Mouse (Mus musculus) ovary, postnatal 10 days (tissue): ENCODE data around the gene Ccdc63.

ENCODE experiments used
- DNase-seq: peaks from one replicate; pipeline ENCODE4 v3.0.0; 2022; ENCODE audit warnings: low spot score

Gene Ccdc63

DNA sequence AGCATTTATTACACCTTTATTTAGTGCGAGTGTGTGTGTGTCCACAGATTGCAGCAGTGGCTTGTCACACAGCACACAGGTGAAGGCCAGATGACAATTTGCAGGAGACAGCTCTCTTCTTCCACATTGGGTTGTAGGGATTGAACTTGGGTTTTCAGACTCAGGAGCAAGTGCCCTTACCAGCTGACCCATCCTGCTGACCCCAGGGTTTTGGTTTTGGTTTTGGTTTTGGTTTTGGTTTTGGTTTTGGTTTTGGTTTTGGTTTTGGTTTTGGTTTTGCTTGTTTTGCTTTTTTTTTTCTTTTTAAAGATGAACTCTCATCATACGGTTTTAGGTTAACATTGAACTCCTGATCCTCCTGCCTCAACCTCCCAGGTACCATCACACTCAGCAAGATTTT, 57.3 kb downstream of the Ccdc63 start:
- DNase-seq, result no peak

DNA sequence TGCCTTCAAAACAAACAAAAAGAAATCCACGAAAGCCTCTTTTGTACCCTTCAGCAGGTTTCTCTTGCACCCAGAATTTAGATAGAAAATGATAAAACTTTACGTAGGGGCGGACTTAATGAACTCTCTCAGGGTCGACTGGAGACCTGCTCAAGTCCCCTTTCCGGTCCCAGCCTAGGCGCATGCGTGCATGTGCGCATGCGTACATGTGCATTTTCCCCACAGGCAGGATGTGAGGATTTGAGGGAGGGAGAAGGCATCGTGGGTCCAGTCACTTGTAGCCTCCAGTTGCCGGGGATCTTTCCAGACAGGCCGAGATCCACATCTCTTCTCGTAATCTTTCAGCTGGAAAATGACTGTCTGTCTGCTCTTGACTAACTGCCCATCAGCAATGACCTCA, 59.2 kb downstream of the Ccdc63 start:
- DNase-seq, result no peak

DNA sequence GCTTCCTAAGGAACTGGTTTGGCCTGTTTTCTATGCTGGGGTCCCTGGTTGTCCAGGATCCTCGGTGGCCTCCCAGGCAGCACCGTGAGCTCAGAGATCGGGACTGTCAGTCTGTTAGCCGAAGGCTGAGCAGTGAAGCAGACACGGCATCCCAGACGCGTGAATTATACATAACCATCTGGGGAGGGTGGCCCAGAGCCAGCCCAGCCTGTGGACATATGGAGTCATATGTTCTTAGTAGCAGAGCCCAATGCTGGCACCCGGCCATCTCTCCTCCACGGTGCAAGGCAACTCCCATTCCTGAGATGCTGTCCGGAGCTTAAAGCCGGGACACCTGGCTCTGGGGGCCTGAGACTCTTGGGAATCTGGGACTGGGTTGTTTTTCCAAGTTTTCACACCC, 59.7 kb downstream of the Ccdc63 start:
- DNase-seq, result peak; percentile 11

DNA sequence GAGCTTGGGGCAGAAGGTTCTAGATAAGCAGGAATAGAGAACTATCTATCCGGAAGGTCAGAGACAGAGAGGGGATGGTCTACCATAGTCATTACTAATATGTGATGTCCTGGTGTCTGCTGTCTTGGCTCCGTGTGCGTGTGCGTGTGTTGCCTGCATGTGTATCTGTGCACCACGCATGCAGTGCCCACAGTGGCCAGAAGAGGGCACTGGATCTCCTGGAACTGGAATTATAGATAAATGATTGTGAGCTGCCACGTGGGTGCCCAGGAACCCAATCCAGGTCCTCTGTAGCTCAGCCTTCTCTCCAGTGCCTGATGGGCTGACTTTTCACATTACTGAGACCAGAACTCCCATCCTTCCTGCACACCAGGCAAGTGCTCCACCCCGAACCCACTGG, 60.8 kb downstream of the Ccdc63 start:
- no peak for DNase-seq

DNA sequence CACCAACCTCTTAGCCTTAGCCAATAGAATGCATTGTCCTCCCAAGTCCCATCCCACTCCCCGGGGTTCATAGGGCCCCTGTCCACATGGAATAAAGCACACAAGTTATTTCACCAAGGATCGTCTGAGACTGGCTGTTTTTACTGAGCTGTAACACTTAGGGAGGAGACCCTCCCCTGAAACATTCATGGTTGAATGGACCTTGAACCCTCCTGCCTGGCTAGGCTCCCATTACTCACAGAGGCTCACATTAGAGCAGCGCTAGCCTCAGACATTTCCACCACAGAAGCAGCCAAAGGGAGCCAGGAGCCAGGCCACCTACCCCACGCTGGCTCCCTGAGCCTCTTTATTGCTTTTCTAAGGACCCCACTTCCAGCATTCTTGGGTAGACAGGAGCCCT, 63.4 kb downstream of the Ccdc63 start:
- DNase-seq, result no peak

DNA sequence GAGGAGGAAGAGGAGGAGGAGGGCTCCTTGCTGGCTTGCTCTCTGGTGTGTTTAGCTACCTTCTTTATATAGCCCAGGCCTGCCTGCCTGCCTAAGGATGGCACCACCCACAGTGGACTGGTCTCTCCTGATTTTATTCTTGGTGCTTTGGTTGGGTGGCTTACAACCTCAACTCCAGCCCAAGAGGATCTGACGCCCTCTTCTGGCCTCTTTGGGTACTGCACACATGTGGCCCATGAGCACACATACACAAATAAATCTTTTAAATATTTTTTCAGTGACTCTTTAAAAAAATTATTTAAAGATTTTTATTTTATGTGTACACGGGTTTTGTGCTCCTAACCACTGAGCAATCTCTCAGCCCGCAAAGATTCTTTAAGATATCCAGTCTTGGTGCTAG, 64.9 kb downstream of the Ccdc63 start:
- no peak for DNase-seq

DNA sequence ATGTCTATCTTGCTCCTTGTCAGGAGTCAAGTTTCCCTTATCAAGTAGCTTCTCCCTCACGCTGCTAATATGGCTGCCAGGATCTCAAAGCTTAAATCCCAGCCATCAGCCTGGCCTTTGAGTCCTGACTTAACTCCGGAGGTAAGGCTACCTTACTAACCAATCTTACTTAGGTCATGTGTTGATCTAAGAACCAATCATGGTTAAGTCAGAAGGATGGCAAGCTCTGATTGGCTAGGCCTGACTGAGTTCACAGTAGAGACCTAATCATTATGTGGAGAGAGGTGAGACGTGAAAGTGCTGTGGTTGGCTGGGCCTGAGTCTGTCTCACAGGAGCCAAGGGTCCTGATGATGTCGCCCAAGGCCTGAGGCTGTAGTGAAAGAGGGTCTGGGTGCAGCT, 68.6 kb downstream of the Ccdc63 start:
- no peak for DNase-seq

DNA sequence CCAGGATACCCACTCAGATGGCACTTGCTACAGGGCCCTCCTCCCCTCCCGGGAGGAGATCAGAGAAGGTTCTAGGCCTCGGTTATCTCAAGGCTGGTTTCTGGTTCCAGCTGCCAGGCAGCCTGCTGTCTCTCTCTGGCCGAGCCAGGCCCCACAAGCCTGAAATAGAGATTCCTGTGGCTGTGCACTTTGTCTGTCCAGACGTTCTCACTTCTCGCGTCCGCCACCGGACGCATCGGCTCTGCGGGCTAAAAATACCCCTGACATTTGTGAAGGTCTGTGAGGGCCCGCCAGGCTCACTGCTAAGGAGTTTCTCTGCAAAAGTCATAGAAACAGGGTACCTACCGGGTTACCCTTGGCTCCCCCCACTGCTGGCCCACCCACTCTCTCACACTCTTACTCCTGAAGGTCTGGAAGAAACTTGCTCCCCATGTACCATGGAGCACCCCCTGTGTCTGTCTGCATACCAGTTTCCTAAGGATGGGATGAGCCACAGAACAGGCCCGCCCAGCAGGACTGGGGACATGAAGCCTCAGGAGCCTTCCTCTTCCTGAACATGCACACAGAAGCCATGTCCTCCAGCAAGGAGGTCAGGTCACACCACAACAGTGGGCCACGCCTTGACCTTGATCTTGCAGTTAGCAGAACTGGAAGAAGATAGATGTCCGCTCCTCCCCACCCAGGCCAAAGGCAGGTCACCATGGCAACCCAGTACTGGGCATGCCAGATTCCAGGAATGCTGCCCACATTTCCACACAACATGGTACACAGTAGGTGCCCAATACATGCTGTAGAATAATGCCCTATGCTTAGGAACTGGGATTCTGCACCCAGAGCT, 69.4 kb downstream of the Ccdc63 start:
- no peak for DNase-seq

DNA sequence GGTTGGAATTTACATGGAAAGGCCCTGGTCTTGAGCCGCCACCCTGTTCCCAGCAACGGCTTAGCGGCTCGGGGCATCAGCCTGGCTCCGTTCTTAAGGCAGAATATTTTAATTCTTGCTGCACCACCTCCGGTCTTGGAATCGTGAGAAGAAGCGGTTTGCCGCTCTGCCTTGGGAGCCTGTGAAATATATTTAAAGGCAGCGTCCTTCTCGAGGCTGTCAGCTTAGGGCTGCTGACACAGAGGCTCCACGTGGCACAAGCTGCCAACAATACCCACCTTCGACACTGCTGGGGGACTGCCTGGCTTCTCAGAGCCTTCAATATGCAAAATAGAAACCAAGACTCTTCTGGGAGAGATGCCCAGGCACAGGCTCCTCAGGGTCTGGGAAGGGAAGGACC, 72.1 kb downstream of the Ccdc63 start:
- DNase-seq, result no peak

DNA sequence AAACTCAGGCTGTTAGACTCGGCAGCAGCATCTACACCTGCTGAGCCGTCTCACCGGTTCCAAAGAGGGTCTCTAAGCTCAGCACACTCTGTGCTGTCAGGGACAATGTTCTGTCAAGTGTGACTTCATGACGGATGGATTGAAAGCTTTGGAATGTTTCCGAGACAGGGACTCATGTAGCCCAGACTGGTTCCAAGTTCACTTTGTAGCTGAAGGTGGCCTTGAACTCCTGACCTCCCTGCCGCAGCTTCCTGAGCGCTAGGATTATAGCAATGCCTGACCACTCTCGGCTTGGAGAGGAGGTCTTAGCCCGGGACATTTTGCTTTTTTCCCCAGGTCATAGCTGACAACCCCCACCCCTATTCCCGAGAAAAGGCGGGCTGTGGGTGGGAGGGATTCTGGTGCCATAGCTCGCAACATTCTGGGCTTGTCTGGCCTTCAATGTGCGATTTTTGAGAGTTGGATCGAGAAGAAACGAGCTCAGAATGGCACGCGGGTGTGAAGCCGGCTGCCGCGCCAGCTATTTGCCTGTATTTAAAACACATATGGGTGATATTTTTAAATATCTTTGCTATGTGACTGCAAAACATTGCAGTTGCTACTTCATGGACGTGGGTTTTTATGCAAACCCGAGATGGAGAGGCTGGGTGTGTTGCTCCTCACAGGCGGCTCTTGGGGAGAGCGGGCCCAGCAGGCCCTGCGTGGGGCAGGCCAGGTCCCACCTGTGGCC, 77.3 kb downstream of the Ccdc63 start:
- no peak for DNase-seq

DNA sequence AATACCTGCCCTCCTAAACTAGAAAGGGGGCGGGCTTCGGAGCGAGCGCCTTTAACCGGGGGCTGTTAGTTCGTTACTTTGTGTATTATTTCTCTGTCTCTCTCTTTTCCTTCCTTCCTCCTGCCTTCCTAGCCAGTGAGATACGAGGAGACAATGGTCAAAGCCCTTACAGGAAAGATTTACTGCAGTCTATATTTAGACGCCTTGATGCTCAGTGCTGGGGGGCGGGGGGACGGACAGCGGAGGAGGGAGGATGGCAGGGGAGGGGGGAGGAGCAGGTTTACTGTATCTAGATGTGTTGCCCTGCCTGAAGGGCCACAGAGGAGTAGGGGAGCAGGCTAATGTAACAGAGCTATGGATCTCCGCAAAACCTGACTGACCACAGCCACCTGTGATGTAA, 78.1 kb downstream of the Ccdc63 start:
- DNase-seq, result no peak

DNA sequence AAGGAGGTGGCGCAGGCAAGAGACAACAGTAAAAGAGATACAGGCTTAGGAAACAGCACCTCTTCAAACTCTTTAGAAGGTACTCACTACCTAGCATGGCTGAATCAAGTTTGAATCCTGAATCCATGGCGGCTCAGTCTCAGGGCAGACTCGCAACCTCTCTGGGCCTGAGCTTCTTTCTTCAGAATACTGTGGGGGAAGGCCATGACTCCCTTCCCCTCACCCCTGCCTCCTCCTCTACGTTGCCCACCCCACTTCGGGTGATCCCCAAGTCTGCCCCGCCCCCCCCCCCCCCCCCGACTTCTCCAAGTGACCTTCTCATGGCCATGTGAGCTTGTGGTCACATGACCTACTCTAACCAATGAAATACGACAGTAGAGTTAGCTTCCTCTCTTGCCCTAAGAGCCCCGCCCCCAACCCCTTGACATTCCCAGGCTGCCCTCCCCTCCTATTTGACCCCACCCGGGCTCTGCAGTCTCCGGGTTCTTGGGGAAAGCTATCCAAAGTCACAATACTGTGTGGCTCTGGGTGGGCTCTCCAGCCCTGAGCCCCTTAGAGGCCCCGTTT, 79.8 kb downstream of the Ccdc63 start:
- no peak for DNase-seq

DNA sequence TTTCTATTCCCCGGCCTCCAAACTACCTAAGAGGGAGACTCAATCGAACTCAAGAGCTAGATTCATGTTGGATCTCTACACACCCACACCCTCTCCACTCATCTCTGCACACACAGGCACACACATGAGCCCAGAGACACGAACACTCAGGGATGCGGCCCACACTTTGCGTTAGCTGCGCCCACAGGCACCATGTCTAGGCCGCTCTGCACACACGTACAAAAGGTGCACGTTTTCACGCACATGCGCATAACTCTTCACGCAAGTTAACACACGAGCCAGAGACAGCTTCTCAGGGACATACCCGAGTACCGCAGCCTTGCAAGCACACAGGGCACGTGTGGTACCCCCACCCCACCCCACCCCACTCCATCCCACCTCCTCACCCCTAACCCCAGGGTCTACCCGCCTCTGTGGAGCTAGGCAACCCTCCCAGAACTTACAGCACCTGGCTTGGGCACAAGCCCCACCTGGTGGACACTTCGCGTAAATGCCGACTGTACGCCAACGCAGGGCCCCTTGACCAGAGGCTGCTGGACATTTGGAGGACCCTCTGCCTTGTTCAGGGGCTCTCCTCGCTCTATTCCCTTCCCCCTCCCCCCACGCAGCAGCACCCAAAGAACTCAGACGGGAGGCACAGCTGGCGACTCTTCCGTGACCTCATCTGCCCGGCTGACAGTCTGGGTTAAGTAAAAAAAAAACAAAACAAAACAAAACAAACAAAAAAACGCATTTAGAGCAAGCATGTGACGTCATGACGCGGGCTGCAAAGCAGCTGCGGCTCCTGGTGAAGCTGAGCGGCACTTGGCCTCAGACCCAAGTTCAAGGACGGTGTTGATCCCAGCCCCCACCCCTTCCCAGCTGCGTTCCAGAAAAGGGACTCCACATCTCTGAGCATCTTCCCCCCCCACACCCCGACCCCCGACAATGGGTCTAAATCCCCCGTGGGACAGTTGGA, 81.3 kb downstream of the Ccdc63 start:
- DNase-seq, result peak; percentile 37
